Mouse (Mus musculus) brown adipose tissue, adult 24 weeks (tissue): ENCODE data around the gene 9230104L09Rik. TPM values are rescaled to one million over a fixed set of nuclear protein-coding genes. Genes with fewer than 3 reads are reported as not detected.

Source experiments
- H3K27ac ChIP-seq: fragments of 200-500 bp; replicated peaks from 2 replicates; pipeline ENCODE4 v1.5.1; 2012; ENCODE audit warnings: low read depth, mild to moderate bottlenecking, low read length
- H3K4me1 ChIP-seq: fragments of 200-500 bp; 2 replicates; pipeline ENCODE4 v1.6.1; 2012; ENCODE audit warnings: low read length, mixed read lengths; ENCODE audit not compliant: control insufficient read depth, insufficient read depth, insufficient read length
- H3K4me3 ChIP-seq: fragments of 200-500 bp; 2 replicates; pipeline ENCODE4 v1.5.1; 2012; ENCODE audit warnings: low read depth, mild to moderate bottlenecking, low read length, moderate library complexity; ENCODE audit not compliant: insufficient read depth
- polyA plus RNA-seq: library from polyadenylated mRNA; stranded (reverse); fragments of >200 nt; gene quantifications from 2 replicates; pipeline ENCODE4 v1.2.4, GENCODE M21; 2012; ENCODE audit not compliant: missing spikeins, insufficient read depth, insufficient read length

Gene 9230104L09Rik
- polyA plus RNA-seq, 1 experiment = 2.5 TPM

GRCm38 (mm10) chr2:148801491-148801921 lies 63.3 kb downstream of the 9230104L09Rik start:
- Histone ChIP-seq H3K4me1 (no peaks in the 10 kb centered on the region), H3K27ac (no peak overlapping the region), H3K4me3 (no peak overlapping the region)

GRCm38 (mm10) chr2:148798485-148798884 lies 66.4 kb downstream of the 9230104L09Rik start, which contains the start of gene Cst8:
Gene Cst8, plus strand, starts transcription at chr2:148798785.
- H3K4me1 ChIP-seq = no peaks in the 10 kb centered on the region
- no peak within 1 kb of the TSS for H3K27ac ChIP-seq
- no peak within 1 kb of the TSS for H3K4me3 ChIP-seq

Other genes starting within 250 kb of the 9230104L09Rik start
- 11.0 and 18.8 TPM in 2 replicates for gene Nxt1, start 192.4 kb downstream of the 9230104L09Rik start, polyA plus RNA-seq
- 14.9 and 18.0 TPM in 2 replicates for gene Gzf1, start 184.0 kb downstream of the 9230104L09Rik start, polyA plus RNA-seq
- gene Napb, start 132.6 kb downstream of the 9230104L09Rik start, polyA plus RNA-seq = 0.40 and 1.0 TPM in 2 replicates
- gene Cstl1, start 114.7 kb downstream of the 9230104L09Rik start, polyA plus RNA-seq = not detected in 2 replicates
- not detected in 2 replicates for gene Cst11, start 93.5 kb downstream of the 9230104L09Rik start, polyA plus RNA-seq
- not detected in 2 replicates for gene 8030411F24Rik, start 83.0 kb downstream of the 9230104L09Rik start, polyA plus RNA-seq
- gene Cst12, start 75.7 kb downstream of the 9230104L09Rik start, polyA plus RNA-seq = not detected in 2 replicates
- gene Cst8, start 66.3 kb downstream of the 9230104L09Rik start, polyA plus RNA-seq = not detected in 2 replicates
- not detected in 2 replicates for gene Cst13, start 45.0 kb downstream of the 9230104L09Rik start, polyA plus RNA-seq
- gene Cst9, start 29.9 kb downstream of the 9230104L09Rik start, polyA plus RNA-seq = not detected in 2 replicates
- gene Cst3, start 10.7 kb upstream of the 9230104L09Rik start, polyA plus RNA-seq = 1,454 and 1,867 TPM in 2 replicates
- gene Gm1330, start 138.2 kb upstream of the 9230104L09Rik start, polyA plus RNA-seq = not detected in 2 replicates
- gene Gm10750, start 152.2 kb upstream of the 9230104L09Rik start, polyA plus RNA-seq = not detected in 2 replicates